Mouse (Mus musculus): ENCODE data around the gene Tctex1d4.

GRCm38 (mm10) chr4:117133817-117134600 is 7.4 kb downstream of the Tctex1d4 start, which contains the start of gene Plk3:
- TF ChIP-seq CTCF (IDR thresholded peaks at IDR 0.05; ENCODE audit: low read depth, low read length) (peak; percentile 13; the same call in 1 of the 2 replicates), POLR2A (IDR thresholded peaks at IDR 0.05; ENCODE audit: extremely low read depth, insufficient read depth, low read length) (peak; percentile 93)
